Mouse (Mus musculus) retina, adult 2 months (tissue): ENCODE results near the gene 1700021F05Rik.
"Not testable (repeated sequence)": the region's sequence is repeated elsewhere in the genome, so short reads cannot be mapped to it uniquely, and the experiment has no call there.

Experiments used
- DNase-seq: peaks from one replicate; pipeline ENCODE4 v3.0.0-alpha.2; 2012; ENCODE audit warnings: low read depth, low spot score

1700021F05Rik gene

DNA sequence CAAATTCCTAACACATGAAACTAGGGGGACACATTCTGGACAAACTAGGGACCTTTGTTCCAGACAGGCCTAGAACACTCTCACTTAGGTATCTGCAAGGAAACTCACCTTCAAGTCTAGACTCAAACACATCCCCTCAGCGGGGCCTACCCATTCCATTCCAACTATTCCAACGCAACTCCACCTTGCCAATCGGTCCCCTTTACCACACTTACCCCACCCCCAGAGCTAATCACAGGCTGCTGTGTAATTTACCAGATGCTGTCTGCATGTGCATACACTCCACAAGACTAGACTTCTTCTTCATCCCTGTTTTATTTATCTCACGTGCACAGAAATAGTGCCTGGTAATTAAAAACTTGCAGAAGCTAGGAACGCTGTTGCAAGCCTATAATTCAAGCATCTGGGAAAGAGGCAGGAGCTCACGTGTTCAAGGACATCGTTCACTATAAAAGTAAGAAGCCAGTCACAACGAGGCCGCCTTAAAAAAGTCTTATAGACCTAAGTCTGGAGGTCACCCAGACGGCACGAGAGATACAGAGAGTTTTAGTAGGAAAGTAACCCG, 966 bp downstream of the 1700021F05Rik start:
- DNase-seq, result no peak

DNA sequence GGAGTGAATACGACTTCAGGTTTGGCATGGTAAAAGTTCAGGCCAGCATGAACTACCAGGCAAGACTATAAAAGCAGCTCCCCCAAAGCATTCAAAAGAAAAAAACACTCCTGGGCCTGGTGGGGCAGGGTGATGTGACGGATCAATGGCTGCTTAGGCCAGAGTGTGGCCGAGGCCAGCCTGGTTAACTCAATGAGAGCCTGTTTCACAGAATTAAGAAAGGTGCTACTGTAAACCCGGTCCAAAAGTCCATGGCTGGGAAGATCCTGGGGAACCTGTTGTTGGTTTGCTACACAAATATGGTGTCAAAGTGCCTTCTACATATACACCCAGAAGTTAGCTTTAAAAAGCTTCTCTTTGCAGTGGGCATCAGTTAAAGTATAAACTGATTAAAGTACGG, 2.0 kb downstream of the 1700021F05Rik start:
- DNase-seq, result no peak

DNA sequence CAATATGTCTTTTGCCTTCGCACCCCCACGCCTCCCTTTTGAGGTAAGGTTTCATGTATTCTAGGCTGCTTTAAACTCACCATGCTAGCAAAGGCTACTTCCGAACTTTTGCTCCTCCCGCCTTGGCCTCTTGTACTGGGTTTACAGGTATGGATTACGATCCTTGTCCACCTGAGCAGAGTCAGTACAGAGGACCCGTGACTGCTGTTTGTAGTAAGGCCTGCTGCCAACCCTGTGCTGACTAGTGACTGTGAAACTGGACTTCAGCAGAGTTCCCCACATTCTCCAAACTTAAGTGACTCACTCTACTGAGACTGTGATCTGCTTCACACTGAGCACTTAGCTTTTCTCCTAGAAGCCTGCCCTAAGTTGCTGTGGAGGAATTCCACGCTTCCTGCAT, 3.1 kb downstream of the 1700021F05Rik start:
- no peak for DNase-seq

DNA sequence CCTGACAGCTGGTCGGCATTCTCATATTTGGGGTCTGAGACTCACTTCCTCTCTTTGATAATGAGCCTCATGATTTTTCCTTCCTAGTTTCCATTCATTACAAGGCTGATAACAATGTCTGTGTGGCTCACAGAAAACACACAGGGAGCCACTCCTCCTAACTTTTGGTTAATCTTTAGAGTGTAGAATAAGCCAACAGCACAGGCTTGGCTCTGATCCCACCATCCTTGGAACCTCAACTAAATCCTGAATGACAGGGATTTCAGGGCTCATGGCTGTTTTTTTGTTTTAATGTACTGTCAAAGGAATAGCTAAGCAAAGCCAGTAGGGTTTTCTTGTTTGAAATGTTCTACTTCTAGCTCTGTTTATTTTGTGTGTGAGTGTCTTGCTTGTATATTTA, 6.4 kb downstream of the 1700021F05Rik start:
- DNase-seq, result no peak

DNA sequence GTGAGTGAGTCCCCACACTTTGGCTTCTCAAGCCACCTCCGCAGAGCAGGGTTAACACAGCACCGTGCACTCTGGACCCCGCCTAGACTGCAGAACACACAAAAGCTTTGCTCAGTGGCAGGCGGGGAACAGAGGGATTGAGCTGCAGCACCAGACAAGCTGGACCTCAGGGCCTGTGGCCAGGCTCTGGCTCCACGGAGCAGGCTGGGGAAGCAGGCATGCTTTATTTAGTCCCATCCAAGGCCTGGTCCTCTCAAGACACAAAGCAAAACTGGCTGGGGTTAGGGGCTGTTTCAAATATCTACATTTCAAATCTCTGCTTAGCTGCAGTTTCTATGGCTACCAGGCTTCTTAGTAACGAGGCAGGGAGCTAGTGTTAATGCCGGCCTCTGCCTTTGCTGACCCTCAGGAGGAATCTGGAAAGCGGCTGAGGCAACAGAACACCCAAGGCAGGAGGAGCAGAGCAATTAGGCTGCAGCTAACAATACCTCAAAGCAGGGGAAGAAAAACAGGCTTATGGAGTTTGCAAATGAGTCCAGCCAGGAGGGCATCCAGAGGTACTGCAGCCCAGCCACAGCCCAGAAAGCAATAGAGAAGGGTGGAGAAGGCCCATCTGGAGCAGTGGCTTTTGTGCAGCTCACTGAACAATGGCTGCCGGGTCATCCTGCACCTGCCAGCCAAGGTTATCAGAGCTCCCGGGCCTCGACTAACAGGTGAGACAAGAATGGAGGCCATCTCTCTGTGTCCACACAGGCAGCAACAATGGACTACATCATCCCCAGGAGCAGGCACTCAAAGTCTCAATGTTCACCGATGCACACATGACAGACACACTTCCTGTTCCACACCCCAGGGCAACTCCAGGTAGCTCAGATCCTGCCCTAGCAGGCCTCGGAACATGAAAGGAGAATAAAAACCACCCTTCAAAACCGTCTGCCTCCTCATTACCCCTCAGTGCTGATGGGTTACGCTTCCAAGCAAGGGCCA, 13.2 kb downstream of the 1700021F05Rik start:
- DNase-seq, result no peak

DNA sequence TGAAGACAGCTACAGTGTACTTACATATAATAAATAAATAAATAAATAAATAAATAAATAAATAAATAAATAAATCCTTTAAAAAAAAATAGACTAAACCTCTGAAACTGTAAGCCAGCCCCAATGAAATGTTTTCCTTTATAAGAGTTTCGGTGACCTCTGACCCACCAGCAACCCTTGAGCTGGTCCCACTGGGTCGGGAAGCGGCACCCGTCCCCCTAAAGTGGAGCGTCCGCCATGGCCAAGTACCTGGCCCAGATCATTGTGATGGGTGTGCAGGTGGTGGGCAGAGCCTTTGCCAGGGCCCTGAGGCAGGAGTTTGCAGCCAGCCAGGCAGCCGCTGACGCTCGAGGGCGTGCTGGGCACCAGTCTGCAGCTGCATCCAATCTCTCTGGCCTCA, 16.9 kb downstream of the 1700021F05Rik start, which contains the start of gene Gm9803:
TSS of gene Gm9803 (plus strand) at position 154 of the 400 bp plus-strand sequence.
- DNase-seq, result not testable (repeated sequence)

DNA sequence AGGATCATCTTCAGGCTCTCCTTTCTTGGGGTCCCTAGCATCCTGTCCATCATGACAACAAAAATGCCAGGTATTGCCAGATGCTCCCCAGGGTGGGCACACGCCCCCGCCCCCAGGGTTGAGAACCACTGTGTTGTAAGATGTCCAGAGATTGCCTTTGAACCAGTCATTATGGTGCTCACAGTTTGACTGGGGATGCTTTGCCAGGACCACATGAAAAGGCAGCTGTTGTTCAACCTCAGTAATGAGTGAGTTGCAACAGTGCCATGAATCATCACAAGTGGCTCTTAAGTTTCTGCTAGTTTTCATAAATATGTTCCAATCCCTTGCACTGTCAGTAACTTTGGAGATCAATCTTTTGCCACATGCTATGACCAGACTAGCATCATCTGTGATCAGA, 20.8 kb downstream of the 1700021F05Rik start:
- DNase-seq, result no peak

DNA sequence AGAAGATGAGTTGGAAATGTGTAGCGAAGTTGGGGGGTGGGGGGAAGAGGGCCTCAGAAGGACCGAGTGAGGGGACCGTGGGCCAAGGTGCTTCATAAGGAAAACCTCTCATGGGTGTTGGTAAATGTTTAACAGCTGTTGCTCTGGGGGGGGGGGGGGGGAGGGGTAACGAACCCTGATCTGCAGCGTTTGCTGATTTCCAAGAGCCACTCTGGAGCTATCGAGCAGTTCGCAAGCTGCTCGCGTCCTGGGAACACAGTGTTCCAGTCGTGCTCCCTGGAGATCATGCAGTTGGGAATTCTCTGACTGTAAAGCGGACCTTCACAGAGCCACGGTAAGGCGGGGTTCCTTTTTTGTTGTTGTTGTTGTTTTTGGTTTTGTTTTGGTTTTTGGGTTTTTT, 22.4 kb downstream of the 1700021F05Rik start:
- no peak for DNase-seq

DNA sequence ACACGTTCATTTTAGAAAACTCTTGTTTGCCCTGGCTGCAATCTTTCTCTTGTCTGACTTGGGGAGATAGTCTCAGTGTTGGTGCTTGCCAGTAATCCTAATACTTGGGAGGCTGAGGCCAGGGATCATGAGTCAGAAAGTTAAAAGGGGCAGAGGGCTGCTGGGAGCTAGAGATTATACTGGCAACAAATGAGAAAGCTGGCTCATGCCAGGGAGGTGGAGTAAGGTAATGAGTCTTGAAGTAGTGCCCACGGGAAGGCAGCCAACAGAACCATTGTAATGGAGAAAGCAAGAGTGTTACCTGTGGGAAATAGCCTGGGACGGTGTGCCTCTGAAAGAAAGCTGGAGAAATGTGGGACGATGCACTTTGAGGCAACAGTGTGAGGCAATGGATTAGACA, 23.0 kb downstream of the 1700021F05Rik start:
- DNase-seq, result no peak

DNA sequence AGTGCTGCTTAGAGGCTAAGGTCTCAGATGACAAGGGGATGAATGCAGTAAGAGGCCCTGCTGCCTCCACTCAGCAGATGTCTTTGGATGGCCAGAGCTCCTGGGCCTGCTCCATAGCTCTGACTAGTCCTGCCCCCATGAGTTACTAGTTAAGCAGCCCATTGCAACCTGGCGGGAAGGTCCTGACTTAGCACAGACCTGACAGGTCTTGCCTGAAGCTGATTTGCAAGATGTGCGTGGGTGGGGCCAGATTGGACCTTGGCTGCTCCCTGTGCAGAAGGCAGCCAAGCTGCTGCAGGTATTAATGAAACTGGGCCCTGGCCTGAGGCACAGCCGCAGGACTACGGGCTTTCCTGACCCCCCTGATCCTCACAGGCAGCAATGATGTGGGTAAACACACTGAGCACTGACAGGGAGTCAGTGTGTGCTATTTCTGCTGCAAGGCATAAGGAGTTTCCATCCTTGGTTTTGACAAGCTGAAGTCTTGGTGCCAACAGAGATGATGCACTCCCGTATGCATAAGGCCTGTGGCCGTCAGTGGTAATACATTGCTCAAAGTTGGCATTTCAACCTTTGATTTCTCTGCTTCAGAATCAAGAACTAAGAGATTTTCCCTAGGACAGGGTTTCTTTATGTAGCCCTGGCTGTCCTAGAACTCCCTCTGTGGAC, 23.7 kb downstream of the 1700021F05Rik start:
- DNase-seq, result no peak

DNA sequence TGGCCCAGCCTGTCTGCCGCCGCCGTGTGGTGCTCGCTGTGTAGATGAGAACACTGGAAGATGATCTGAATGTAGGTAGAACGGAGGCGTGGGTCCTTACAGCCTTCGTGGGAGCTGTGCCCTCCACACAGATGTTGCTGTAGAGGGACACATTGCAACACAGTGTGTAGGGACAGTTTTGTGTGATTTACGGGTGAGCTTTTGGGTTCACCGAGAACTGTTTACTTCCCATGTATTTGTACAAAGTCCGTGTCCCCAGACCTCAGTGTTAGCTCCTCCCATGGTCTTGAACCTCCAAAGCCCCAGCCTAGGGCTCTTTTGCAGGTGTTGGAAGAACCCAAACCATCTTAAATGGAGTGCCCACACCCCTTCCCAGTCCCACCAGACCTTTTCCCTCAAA, 27.8 kb downstream of the 1700021F05Rik start:
- no peak for DNase-seq

DNA sequence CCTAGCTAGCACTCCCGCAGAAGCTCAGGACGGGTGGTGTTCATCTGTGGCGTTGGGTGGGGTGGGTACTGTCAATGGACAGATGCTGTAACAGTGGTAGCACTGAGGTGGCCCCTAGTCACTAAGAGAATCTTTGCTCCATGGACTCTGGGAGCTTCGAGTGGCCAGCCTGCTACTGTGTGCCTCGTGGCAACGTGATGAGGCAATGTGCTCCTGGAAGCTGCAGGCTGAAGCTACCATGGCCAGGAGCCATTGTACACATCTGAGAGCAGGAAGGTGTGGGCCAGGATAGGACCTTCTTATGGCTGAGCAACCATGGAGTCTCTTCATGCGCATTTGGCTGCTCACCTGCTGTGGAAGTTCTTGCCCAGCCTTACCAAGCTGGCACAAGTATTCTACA, 31.6 kb downstream of the 1700021F05Rik start:
- DNase-seq, result no peak

DNA sequence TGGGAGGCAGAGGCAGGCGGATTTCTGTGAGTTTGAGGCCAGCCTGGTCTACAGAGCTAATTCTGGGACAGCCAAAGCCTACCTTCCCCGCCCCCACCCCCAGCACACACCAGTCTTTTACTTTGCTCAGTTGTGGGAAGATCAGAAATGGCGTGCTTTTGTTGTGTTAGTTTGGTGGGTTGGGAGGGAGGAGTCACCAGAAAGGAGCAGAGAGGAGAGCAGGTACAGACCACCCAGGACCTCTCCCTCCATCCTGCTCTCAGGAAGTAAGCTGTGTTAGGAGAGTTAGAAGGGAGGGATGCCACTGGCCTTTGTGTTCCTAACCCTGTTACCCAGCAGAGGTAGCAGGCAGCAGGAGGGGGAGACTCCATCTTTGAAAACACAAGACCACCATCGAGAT, 33.7 kb downstream of the 1700021F05Rik start:
- DNase-seq, result no peak

DNA sequence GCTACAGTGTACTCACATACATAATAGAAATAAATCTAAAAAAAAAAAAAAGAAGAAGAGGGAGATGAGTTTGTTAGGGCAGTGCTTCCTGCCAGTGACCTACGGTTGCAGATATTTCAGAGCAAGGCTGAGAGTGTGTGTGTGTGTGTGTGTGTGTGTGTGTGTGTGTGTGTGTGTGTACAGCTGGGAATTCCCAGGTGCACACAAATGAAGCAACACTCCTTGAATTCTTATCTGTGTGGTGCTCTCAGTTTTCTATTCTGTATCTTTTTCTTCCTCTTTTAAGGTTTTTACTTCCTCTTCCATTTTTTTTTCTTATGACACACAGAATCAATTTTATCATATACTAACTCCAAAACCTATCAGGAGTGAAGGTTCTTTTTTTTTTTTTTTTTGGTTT, 36.5 kb downstream of the 1700021F05Rik start:
- no peak for DNase-seq

DNA sequence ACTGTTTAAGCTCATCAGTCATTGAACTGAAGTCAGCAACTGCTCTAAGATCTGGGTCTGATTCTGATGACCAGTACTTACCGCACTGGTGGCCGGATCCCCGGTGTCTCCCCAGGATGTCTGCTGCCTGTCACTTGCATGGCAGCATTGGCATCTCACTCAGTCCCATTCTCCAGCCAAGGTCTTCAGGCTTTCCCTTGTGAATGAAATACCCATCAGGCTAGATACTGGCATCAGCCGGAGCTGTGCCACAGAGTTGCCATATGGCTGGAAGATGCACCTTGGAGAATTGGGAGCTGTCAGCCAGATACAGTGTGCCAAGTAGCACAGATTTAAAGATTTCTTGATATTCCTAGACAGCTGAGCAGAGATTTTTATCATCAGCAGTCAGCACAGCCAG, 38.2 kb downstream of the 1700021F05Rik start:
- DNase-seq, result no peak

DNA sequence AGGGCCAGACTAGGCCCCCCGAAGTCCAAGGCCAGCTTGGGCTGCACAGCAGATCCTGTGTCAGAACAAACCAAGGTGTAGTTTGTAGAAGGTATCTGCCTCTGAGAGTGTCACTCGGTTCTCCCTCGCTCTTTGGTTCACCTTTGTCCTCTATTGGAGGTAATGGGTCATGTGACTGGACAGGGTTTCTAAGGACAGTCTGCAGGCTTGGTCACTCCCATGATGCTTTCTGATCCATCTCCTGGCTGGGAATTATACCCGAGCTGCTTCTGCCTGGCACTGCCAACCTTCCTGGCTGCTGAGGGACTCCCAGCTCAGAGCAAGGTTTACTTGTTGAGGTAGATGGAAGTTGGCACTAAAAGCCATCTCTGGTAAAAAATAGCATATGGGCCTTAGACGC, 49.9 kb downstream of the 1700021F05Rik start:
- no peak for DNase-seq

DNA sequence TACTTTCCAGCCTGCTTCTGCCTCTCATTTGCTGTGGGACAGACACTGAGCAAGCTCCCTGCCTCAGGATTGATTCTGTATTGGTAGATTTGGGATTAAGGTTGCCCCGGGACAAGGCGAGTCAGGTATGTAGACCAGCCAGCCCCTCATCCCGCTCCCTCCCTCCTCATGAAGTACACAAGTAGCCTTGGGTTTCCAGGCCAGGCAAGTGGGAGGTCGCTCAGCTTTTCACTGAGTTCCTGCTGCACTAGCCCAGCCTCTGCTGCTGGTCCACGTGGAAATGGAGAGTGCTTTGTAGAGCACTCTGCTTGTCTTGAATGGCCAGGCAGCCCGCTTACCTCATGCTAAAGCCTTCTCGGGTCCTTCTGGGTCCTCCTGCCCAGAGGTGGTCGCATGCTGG, 50.8 kb downstream of the 1700021F05Rik start:
- no peak for DNase-seq

DNA sequence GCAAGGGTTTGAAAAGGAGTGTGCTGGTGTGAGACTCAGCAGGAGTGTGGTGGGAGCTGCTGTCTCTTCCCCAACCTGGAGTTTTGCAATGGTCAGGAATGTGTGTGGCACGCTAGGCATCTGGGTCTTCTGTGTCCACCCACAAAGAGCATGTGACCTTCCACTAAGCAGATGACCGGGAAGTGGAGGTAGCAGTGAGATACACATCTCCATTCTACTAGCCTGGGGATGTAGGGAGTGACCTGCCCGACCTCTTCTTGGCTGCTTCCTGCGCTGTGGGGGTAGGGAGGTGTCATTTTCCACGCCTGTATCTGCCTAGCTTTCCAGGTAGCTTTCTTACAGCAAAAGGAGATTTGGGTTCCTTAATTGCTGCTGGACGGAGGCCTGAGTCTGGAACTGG, 51.2 kb downstream of the 1700021F05Rik start:
- no peak for DNase-seq

DNA sequence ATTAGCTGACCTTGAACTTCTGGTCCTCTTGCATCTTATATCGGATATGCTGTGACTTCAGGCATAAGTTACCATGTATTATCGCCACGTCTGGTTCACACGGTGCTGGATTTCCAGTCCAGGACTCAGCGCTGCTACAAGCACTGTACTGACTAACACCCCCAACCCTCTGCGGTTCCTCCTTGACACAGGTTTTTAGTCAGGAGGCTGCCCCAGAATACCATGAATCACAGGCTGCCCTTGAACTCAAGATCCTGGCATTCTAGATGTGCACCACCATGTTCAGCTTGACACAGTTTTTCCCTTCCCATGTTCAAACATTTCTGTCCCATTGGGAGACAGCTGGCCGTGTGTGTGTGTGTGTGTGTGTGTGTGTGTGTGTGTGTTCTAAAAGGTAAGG, 51.7 kb downstream of the 1700021F05Rik start:
- DNase-seq, result no peak

DNA sequence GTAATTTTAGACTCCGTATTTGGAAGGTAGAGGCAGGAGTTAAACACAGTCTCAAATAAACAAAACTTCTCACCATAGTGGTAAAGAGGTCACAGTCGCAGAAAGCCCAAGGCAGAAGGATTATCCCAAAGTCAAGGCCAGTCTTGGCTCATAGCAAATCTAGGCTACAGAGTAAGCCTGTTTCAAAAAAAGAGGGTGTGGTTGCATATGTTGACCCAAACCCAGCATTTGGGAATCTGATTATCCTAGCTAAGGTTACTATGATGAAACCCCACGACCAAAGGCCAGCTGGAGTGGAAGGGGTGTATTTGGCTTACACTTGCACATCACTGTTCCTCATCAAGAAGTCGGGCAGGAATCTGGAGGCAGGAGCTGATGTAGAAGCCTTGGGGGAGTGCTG, 52.5 kb downstream of the 1700021F05Rik start:
- DNase-seq, result no peak

DNA sequence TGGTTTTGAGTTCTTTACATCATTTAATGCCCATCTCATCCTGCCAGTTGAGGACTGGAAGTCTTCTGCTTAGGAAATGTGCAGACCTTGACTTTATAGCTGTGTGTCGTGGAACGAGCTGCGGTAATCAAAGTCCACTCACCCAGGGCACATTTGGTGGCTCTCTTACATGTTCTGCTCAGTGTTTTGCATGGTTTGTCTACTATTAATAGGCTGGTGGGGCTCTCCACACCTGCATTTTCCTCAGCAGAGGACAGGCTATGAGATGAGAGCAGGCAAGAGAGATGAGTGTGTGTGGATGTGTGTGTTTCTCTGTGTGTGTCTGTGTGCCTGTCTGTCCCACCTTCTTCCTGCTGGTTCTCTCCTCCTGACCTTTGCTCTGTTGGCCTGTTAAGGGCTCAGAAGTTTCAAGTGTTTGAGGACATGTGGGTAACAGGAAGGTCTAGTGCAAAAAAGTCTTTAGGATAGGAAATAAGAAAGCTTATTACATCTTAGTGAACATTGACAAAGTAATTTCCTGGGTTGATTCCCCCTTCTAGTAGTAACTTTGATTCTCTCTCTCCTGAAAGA, 53.3 kb downstream of the 1700021F05Rik start:
- no peak for DNase-seq

DNA sequence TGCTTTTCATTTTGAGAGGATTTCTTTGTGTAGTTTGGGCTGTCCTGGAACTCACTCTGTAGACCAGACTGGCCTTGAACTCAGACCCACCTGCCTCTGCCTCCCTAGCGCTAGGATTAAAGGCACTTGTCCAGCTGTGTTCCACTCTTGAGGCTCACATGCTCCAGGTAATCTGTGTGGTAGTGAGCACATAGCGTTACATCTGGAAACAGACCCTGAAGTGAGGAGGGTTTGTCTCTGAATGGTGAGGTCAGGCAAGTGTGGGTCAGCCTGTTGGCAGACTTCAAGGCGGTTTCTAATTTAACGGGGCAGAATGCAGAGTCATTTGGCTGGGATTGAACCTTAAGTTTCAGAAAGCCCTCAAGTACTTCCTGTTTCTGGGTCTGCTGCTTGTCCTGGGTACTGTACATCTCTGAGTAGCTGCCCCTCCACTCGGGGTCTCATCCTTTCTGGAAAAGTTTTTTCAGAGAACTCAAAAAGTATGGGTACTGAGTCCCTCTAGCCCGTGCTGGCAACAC, 55.0 kb downstream of the 1700021F05Rik start:
- DNase-seq, result no peak
